Mouse (Mus musculus) mouse embryonic stem cell (cell line): ENCODE measurements around the gene Col8a2.

Source experiments
- in situ Hi-C, 2 experiments: fragments of 300-500 bp; cut with MboI; formaldehyde crosslinking; loops; 1 replicate in 1 of 2; 3 replicates in 1 of 2; pipeline ENCODE4 v1.14.3; 2019 to 2020; ENCODE audit warnings: low sequenced_read_pairs in 2 of 2, low pct_unique_long_range_greater_than_20kb in 1 of 2, mixed read lengths in 1 of 2; ENCODE audit not compliant: unreplicated experiment in 1 of 2

Gene Col8a2

GRCm38 (mm10) chr4:126319806-126320205, 33.2 kb downstream of the Col8a2 start:
- in situ Hi-C loops: no loop called here

GRCm38 (mm10) chr4:126321111-126321853, 34.7 kb downstream of the Col8a2 start, which contains the start of gene Adprhl2:
Gene Adprhl2, minus strand, starts transcription at chr4:126321703.
- in situ Hi-C loops: no loop called here

GRCm38 (mm10) chr4:126321854-126322511, 35.4 kb downstream of the Col8a2 start:
- in situ Hi-C loops: no loop called here

- in situ Hi-C loops: no loop called here
These were observed 36.1 kb downstream of the Col8a2 start for GRCm38 (mm10) chr4:126322646-126323045.

GRCm38 (mm10) chr4:126324861-126325260, 38.3 kb downstream of the Col8a2 start:
- in situ Hi-C loops: no loop called here

- in situ Hi-C loops: no loop called here
These were observed 38.8 kb downstream of the Col8a2 start, which contains the start of gene Tekt2 for GRCm38 (mm10) chr4:126325281-126325861. Gene Tekt2, minus strand, starts transcription at chr4:126325688.

GRCm38 (mm10) chr4:126326036-126326435, 39.4 kb downstream of the Col8a2 start:
- in situ Hi-C loops: no loop called here

- in situ Hi-C loops: loop anchor here (5.0 kb wide), 2 partner anchors 192 to 197 kb away; no protein-coding TSS in a partner anchor
These were observed 43.7 kb downstream of the Col8a2 start for GRCm38 (mm10) chr4:126330295-126330694.

- in situ Hi-C loops: loop anchor here (5.0 kb wide), 2 partner anchors 191 to 196 kb away; no protein-coding TSS in a partner anchor
These were observed 45.2 kb downstream of the Col8a2 start for GRCm38 (mm10) chr4:126331751-126332150.

GRCm38 (mm10) chr4:126332358-126332757, 45.8 kb downstream of the Col8a2 start:
- in situ Hi-C loops: loop anchor here (5.0 kb wide), 2 partner anchors 190 to 195 kb away; no protein-coding TSS in a partner anchor

GRCm38 (mm10) chr4:126339461-126339860, 52.9 kb downstream of the Col8a2 start:
- in situ Hi-C loops: no loop called here

GRCm38 (mm10) chr4:126343451-126343850, 56.9 kb downstream of the Col8a2 start:
- in situ Hi-C loops: no loop called here

GRCm38 (mm10) chr4:126360069-126360468, 73.5 kb downstream of the Col8a2 start:
- in situ Hi-C loops: no loop called here
